Mouse (Mus musculus): ENCODE measurements around the gene Gsdmc3.
A peak's percentile ranks its signal among the peaks of the same experiment; 100 is the strongest.
"Not testable (repeated sequence)": the region's sequence is repeated elsewhere in the genome, so short reads cannot be mapped to it uniquely, and the experiment has no call there.

Gsdmc3 gene

DNA sequence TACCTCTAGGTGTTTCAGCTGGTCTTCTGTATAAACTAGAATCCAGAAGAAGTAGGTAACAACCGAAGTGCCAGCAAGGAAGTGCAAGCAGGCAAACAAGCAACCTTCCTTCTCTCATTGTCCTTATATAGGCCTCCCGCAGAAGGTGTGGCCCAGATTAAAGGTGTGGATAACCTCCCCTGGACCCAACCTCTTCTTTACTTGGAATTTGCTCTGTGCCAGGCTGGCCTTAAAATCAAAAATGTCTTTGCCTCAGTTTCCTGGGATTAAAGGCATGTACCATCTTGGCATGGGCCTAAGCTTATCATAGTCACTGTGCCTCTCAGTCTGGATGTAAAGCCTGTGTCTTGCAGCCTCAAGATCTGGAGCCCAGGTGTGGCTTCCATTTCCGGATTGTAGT is at the start of gene Gsdmc3:
Gsdmc3 (minus strand) TSS at position 101 of the 400 bp plus-strand sequence.
- not testable (repeated sequence) for DNase-seq (ENCODE audit: low spot score)

DNA sequence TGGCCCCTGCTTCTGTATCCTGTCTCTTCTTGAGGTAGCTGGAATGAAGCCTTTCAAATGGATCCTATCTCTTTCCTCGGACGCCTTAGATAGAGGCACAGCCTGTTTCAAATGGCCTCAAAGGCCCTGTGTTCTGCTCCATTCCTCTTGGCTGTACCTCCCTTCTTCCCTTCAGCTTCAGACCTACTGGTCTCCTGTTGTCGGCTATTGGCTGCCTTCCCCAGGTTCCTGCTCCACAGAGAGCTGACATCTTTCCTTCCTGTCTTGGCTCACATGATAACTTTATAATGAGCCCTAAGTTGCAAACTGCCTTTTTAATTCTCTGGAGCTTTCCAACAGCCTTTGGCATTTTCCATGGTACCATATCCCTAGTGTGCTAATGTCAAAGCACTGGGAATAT is 47.8 kb upstream of the Gsdmc3 start:
- no peak for DNase-seq (ENCODE audit: low spot score)

DNA sequence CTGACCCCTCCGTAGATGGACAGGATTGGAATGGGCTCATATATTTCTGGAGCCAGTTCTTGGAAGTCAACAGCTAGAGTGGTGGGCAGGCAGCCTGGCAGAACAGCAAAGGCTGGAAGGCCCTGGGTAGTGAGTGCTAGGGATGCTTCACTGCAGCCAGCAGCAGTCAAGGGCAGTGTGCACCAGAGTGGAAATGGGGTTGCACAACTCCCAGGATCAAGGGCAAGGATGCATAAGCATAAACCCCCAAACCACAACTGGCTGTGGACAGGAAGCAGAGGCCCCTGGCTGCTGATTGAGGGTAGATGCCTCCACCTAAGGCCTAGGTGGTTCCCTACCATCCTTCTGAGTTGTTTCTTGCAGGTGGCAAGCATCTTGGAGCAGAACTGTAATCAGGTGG is 46.1 kb upstream of the Gsdmc3 start:
- DNase-seq (ENCODE audit: low spot score), result no peak

DNA sequence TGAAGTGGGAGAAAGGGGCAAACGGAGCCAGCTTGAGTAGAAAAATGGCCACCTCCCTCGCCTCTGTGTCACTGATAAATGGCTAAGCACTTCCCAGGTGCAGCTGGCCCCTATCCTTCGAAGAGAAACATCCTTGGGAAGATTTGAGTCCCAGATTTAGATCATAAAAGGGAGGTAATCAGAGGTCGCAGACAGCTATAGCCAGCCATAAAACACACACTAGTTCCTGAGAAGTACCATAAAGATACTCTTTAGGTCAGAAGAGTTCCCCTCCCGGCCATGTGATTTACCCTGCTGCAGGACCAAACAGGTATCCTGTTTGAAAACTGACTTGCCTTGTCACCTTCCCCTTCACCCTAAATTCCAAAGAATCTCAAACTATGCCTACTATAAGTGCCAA is 43.3 kb upstream of the Gsdmc3 start:
- not testable (repeated sequence) for DNase-seq (ENCODE audit: low spot score)

DNA sequence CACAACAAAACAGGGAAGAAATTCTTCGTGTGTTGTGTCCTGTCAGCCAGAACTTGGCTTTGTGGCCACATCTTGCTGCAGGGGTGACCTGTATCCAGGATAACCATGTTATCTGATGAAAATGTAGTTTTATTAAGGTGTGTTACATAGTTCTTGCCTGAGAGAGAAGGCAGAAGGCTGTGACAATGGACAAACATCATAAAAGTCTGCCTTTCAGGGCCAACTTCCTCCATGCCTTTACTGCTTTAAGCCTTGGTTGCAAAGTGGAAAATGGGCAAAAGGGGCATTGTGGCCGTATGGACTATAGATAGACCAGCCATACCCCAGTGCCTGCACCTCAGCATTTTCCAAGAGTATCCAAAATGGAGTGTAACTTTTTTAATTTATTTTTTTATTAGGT is 41.4 kb upstream of the Gsdmc3 start:
- DNase-seq (ENCODE audit: low spot score), result not testable (repeated sequence)

DNA sequence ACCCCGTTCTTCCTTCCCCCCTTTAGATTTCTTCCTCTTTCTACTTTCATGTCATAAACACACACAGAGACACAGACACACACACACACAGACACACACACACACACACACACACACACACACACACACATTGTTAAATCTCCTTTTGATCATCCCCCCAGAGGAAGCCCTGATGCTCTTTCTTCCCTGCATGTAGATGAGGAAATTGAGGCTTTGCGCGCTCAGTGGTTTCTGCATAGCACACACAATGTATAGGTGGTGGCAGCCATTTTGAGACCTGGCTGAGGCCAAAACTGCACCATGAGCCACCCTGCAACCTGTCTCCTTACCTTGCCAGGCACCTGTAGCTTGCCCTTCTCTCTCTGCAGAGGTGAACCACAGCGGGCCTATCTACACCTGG is 38.2 kb upstream of the Gsdmc3 start:
- DNase-seq (ENCODE audit: low spot score), result not testable (repeated sequence)

DNA sequence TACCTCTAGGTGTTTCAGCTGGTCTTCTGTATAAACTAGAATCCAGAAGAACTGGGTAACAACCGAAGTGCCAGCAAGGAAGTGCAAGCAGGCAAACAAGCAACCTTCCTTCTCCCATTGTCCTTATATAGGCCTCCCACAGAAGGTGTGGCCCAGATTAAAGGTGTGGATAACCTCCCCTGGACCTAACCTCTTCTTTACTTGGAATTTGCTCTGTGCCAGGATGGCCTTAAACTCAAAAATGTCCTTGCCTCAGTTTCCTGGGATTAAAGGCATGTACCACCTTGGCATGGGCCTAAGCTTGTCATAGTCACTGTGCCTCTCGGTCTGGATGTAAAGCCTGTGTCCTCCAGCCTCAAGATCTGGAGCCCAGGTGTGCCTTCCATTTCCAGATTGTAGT is 33.8 kb upstream of the Gsdmc3 start, which contains the start of gene Gsdmc4:
Gsdmc4 (minus strand) TSS at position 101 of the 400 bp plus-strand sequence.
- DNase-seq (ENCODE audit: low spot score), result not testable (repeated sequence)

DNA sequence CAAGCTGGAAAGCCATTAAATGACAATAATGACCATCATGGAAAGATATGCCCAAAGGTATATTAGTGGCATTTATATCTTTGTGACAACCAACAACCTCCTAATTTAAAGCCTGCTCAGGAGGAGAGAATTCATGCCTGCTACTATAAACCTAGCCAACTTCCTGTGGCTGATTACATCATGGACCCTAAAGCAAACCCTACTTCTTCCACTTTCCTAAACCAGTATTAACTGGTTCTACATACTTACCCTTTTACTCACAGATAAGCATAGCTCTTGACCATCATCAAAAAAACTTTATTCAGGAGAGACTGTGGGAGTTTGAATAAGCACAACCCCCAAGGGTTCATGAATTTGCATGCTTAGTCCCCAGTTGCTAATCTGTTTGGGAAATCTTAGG is 31.5 kb upstream of the Gsdmc3 start:
- not testable (repeated sequence) for DNase-seq (ENCODE audit: low spot score)

DNA sequence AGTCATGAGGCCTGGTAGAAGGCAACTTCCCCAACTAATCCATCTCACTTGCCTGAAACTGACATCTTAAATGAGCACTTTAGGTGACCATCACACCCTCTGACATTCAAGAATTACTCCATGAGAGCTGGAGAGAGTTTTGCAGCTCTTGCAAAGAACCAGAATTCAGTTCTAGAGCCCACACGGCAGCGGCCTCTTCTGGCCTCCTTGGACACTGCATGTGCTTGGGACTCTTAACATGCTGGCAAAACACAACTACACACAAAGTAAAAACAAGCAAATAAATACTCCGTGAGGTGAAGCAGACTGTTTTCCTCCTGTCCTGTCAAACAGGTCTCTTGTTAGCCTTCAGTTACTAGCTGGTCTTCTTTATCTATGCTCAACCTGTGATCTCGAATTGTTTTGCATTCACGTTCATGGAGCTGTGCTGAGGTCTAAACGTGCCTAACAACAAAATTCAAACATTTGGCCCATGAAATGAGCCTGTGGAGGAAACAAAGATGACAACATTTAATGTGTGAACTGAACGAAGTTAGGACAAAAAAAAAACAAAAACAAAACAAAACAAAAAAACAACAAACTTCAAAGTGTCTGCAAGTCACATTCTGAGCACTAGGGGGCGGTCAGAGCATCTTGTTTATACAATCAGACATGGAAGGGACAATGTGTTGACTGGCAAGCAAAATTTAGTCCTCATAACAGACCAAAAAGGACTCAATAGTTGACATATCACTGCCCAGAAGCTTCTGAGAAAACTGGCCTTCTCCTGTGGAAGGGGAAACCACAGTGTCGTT is 17.4 kb upstream of the Gsdmc3 start:
- peak; percentile 20 for DNase-seq (ENCODE audit: low spot score)

DNA sequence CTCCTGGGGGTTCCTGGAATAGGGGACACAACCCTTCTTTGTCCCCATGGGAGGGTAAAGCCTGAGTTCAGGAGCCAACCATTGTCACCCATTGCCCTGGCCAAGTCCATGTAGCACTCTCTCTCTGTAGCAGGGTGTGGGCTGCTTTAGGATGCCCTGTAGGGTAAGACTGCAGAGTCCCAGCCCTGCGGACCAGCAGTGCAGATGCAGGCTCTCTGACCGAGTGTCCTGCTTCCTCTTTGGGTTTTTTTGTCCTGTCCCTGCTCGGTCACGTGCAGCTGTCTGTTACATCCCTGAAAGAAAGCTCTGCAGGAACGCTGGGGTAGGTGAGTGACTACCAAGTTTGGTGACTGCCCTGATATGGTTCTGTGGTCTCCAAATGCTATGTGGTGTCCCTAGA is 10.1 kb upstream of the Gsdmc3 start:
- DNase-seq (ENCODE audit: low spot score), result not testable (repeated sequence)

DNA sequence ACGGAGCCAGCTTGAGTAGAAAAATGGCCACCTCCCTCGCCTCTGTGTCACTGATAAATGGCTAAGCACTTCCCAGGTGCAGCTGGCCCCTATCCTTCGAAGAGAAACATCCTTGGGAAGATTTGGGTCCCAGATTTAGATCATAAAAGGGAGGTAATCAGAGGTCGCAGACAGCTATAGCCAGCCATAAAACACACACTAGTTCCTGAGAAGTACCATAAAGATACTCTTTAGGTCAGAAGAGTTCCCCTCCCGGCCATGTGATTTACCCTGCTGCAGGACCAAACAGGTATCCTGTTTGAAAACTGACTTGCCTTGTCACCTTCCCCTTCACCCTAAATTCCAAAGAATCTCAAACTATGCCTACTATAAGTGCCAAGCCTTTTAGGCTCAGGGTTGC is 9.6 kb upstream of the Gsdmc3 start:
- DNase-seq (ENCODE audit: low spot score), result not testable (repeated sequence)

DNA sequence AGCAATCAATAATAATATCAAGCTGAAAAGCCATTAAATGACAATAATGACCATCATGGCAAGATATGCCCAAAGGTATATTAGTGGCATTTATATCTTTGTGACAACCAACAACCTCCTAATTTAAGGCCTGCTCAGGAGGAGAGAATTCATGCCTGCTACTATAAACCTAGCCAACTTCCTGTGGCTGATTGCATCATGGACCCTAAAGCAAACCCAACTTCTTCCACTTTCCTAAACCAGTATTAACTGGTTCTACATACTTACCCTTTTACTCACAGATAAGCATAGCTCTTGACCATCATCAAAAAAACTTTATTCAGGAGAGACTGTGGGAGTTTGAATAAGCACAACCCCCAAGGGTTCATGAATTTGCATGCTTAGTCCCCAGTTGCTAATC is 2.2 kb downstream of the Gsdmc3 start:
- DNase-seq (ENCODE audit: low spot score), result not testable (repeated sequence)

DNA sequence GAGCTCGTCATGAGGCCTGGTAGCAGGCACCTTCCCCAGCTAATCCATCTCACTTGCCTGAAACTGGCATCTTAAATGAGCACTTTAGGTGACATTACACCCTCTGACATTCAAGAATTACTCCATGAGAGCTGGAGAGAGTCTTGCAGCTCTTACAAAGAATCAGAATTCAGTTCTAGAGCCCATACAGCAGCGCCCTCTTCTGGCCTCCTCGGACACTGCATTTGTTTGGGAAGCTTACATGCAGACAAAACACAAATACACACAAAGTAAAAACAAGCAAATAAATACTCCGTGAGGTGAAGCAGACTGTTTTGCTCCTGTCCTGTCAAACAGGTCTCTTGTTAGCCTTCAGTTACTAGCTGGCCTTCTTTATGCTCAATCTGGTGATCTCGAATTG is 16.4 kb downstream of the Gsdmc3 start:
- not testable (repeated sequence) for DNase-seq (ENCODE audit: low spot score)
